Mouse (Mus musculus) hindbrain, embryonic 12.5 days (tissue): ENCODE results near the gene Fam168b. TPM values are rescaled to one million over a fixed set of nuclear protein-coding genes. Genes with fewer than 3 reads are reported as not detected.

Experiments
- ATAC-seq: fragments of 200-750 bp; cut with Nextera tagmentation; 2 replicates; pipeline ENCODE4 v1.8.0; 2017; ENCODE audit warnings: moderate TSS enrichment; ENCODE audit not compliant: low FRiP score
- H3K27ac ChIP-seq: fragments of 300-500 bp; sonication (generic); 2 replicates; pipeline ENCODE4 v1.5.1; 2016; ENCODE audit warnings: mild to moderate bottlenecking
- H3K27me3 ChIP-seq: fragments of 300-500 bp; sonication (generic); 2 replicates; pipeline ENCODE4 v1.6.1; 2016; ENCODE audit warnings: mild to moderate bottlenecking
- H3K36me3 ChIP-seq: fragments of 300-500 bp; sonication (generic); 2 replicates; pipeline ENCODE4 v1.6.1; 2016; ENCODE audit warnings: mild to moderate bottlenecking
- H3K4me1 ChIP-seq: fragments of 300-500 bp; sonication (generic); 2 replicates; pipeline ENCODE4 v1.6.1; 2016
- H3K4me2 ChIP-seq: fragments of 300-500 bp; sonication (generic); replicated peaks from 2 replicates; pipeline ENCODE4 v1.6.1; 2016; ENCODE audit warnings: mild to moderate bottlenecking
- H3K4me3 ChIP-seq: fragments of 300-500 bp; sonication (generic); 2 replicates; pipeline ENCODE4 v1.5.1; 2016; ENCODE audit warnings: mild to moderate bottlenecking
- H3K9ac ChIP-seq: fragments of 300-500 bp; sonication (generic); 2 replicates; pipeline ENCODE4 v1.6.1; 2016; ENCODE audit warnings: mild to moderate bottlenecking, moderate library complexity
- H3K9me3 ChIP-seq: fragments of 300-500 bp; sonication (generic); replicated peaks from 2 replicates; pipeline ENCODE4 v1.6.1; 2016; ENCODE audit warnings: mild to moderate bottlenecking
- WGBS: fragments of 180-500 bp; shearing (Covaris S2); methylation state at CpG from one replicate; pipeline ENCODE4 v1.1.7; 2016; 5-methylcytosine and 5-hydroxymethylcytosine counted together
- polyA plus RNA-seq: library from polyadenylated mRNA; unstranded; fragments of >200 nt; fragmentation: Nextera tagmentation; extraction: Ambion mirVana; gene quantifications from 2 replicates; pipeline ENCODE4 v1.2.1, GENCODE M21; 2016

The Fam168b gene
- polyA plus RNA-seq, 1 experiment from 2014 or later = 170 TPM

DNA sequence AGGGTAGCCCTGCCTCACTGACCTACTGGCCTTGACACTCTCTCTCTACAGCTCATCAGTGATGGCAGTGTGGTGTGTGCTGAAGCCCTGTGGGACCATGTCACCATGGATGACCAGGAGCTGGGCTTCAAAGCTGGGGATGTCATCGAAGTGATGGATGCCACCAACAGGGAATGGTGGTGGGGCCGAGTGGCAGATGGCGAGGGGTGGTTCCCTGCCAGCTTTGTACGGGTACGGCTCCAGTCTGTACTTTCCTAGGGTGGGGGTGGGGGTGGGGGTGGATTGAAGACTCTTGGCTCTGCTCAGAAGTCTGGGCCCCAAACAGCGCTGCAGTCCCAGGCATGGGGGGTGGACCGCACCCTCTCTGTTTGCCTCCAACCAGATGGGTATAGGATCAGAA is 38.0 kb downstream of the Fam168b start:
- H3K9me3 ChIP-seq = no peaks in the 10 kb centered on the region
- whole genome bisulfite sequencing = 75% methylated on average over 7 of the region's 7 CpGs
- no peak overlapping the region for H3K4me3 ChIP-seq
- ATAC-seq = no peak
- peaks cover 26% of the 10 kb centered on the region for H3K36me3 ChIP-seq
- H3K9ac ChIP-seq = no peak overlapping the region
- H3K27ac ChIP-seq = no peak overlapping the region
- no peaks in the 10 kb centered on the region for H3K27me3 ChIP-seq
- peaks cover 57% of the 10 kb centered on the region for H3K4me1 ChIP-seq
- H3K4me2 ChIP-seq = no peak overlapping the region

DNA sequence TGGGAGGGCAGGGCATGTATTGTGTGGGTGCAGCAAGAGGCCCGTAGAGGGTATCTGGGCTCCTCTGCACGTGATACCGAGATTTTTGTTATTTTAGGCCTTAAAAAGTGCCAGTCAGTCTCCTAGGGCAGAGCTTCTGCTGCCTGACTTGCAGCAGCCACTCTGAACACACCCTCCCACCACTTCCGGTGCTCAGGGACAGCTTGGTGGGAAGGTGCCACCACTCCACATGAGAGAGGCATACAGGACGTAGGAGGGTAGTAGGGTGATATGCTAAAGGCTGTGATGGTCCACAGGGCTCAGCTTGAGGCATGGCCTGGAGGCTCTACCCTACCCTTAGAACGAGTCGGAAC is 40.6 kb downstream of the Fam168b start:
- H3K4me2 ChIP-seq = peak overlapping the region; percentile 78
- H3K36me3 ChIP-seq = peaks cover 6% of the 10 kb centered on the region; the same call in 1 of the 2 replicates
- H3K9ac ChIP-seq = peak overlapping the region; percentile 83
- WGBS = 34% methylated on average over 7 of the region's 7 CpGs
- peak overlapping the region; percentile 67 for H3K4me3 ChIP-seq
- no peaks in the 10 kb centered on the region for H3K9me3 ChIP-seq
- H3K27me3 ChIP-seq = no peaks in the 10 kb centered on the region
- peak overlapping the region; percentile 88 for H3K27ac ChIP-seq
- ATAC-seq = peak; percentile 26; the same call in 1 of the 2 replicates
- H3K4me1 ChIP-seq = peaks cover 54% of the 10 kb centered on the region

DNA sequence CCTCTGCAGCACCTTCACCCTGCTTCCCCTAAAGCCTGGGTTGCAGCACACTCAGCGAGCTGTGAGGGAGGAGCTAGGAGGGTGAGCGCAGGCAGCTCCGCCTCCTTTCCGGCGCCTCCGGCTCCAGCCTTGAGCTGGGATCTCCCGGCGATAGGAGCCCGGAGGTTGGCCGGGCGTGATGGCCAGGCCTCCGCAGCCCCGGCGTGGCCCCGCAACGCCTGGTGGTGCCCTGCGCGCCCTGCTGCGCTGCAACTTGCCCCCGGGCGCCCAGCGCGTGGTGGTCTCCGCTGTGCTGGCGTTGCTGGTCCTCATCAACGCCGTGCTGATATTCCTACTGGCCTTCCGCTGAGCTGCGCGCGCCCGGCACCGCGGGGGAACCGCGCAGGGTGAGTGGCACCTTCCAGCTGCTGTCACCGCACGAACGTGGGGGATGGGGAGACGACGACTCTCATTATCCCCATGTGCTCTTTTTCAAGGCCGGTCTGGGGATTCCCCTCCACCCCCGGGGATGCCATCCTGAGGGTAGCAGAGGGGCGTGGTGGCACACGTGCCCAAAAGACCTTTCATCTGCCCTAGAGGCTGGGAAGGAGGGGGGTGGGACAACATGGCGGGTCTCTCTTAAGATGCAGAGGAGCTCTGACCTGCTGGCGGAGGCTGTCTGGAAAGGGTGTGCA is 41.1 kb downstream of the Fam168b start:
- H3K9ac ChIP-seq = peak overlapping the region; percentile 83
- no peaks in the 10 kb centered on the region for H3K27me3 ChIP-seq
- peak overlapping the region; percentile 78 for H3K4me2 ChIP-seq
- peak overlapping the region; percentile 67 for H3K4me3 ChIP-seq
- H3K27ac ChIP-seq = peak overlapping the region; percentile 88
- H3K4me1 ChIP-seq = peaks cover 49% of the 10 kb centered on the region
- H3K9me3 ChIP-seq = no peaks in the 10 kb centered on the region
- H3K36me3 ChIP-seq = peaks cover 6% of the 10 kb centered on the region; the same call in 1 of the 2 replicates
- ATAC-seq = peak; percentile 87
- under 1% methylated on average over 47 of the region's 47 CpGs for WGBS

DNA sequence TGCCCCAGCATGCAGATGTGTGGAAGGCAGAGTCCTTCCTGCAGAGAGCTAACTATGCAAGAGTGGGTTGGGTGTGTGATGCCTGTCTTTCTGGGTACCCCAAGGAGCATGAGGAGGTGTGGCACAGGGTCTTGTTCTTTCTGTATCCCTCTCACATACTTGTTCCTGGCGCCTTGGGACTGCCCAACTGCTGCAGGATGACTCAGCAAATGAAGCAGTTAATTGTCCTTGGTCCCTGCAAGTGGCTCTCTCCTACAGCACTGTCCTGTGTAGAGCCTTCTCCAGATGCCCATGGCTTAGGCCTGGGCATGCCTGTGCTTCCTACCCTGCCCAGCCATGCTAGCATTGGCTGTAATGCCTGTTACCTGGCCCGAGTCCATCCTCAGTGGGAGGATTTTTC is 43.7 kb downstream of the Fam168b start:
- no peak for ATAC-seq
- Histone ChIP-seq H3K4me2 (no peak overlapping the region), H3K27ac (no peak overlapping the region), H3K9me3 (no peaks in the 10 kb centered on the region), H3K9ac (no peak overlapping the region), H3K27me3 (no peaks in the 10 kb centered on the region), H3K36me3 (peaks cover 3% of the 10 kb centered on the region; the same call in 1 of the 2 replicates), H3K4me1 (peaks cover 27% of the 10 kb centered on the region), H3K4me3 (no peak overlapping the region)
- 74% methylated on average over 2 of the region's 2 CpGs for WGBS

DNA sequence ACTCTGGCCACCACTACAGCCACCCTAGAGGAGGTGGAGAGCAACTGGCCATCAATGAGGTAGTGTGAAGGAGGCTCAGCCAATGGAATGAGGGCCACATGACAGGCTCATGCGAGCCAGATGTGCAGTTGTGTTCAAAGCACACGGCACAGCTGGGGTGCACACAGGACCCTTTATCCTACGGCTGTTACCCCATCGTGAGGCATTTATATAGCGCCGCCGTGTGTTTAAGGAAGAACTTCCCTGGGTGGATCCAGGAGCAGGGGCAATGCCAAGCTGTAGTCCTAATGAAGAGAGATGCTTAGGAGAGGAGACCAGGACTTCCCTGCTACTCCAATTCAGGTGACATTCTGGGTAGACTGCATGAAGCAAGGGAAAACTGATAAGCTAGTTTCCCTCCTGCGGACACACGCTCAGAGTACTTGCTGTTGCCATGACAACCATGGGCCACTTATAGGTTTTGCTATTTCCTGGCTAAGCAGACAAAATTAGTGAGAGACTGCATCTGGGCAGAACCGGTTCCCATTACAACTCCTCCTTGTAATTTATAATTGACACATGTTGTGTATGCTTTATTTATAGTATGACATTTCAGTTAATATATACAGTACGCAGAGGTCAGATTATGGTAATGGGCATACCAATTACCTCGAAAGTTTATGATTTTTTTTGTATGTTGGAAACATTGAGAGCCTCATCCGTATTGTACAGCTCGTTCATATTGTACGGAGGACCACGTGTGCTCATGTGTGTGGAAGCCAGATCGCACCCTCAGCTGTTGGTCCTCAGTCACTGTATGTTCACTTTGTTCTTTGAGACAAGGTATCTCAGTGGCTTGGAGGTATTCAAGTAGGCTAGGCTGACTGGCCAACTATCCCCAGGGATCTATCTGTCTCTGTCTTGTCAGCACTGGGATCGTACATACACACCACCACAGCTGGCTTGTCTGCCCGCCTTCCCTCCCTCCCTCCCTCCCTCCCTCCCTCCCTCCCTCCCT is 49.3 kb downstream of the Fam168b start:
- 71% methylated on average over 19 of the region's 19 CpGs for WGBS
- H3K4me1 ChIP-seq = peaks cover 6% of the 10 kb centered on the region; the same call in 1 of the 2 replicates
- H3K4me2 ChIP-seq = no peak overlapping the region
- peak; percentile 60 for ATAC-seq
- no peaks in the 10 kb centered on the region for H3K27me3 ChIP-seq
- no peaks in the 10 kb centered on the region for H3K9me3 ChIP-seq
- no peak overlapping the region for H3K9ac ChIP-seq
- H3K36me3 ChIP-seq = no peaks in the 10 kb centered on the region
- H3K27ac ChIP-seq = peak overlapping the region; percentile 12; the same call in 1 of the 2 replicates
- no peak overlapping the region for H3K4me3 ChIP-seq

DNA sequence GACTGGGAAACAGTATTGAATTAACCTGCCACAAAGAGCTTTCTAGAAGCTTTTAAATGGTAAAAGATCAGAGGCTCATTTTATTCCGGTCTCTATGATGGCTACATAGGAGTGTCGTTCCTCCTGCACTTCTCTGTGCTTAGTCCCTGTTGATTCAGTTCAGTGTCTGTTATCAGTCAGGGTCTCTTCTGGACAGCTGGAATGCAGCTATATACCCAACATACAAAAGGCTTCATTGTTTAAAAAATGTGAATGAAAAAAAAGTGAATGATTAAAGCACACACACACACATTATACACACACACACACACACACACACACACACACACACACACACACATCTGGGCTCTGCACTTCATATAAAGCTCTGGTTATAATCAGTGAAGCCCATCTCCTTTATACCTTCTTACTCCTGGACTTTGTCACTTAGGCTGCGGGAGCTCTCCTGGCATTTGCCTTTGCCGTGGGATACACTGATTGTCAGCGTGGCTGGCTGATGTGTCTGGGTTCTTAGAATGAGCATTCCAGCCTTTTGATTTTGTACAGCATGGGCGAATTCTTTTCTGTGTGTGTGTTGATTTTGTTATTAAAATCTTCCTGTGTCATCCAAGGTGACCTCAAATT is 59.2 kb downstream of the Fam168b start:
- no peak overlapping the region for H3K9ac ChIP-seq
- no peak overlapping the region for H3K4me2 ChIP-seq
- WGBS = 55% methylated on average over 6 of the region's 6 CpGs
- H3K4me1 ChIP-seq = no peaks in the 10 kb centered on the region
- no peaks in the 10 kb centered on the region for H3K36me3 ChIP-seq
- no peak for ATAC-seq
- H3K27me3 ChIP-seq = no peaks in the 10 kb centered on the region
- no peaks in the 10 kb centered on the region for H3K9me3 ChIP-seq
- no peak overlapping the region for H3K27ac ChIP-seq
- H3K4me3 ChIP-seq = no peak overlapping the region

DNA sequence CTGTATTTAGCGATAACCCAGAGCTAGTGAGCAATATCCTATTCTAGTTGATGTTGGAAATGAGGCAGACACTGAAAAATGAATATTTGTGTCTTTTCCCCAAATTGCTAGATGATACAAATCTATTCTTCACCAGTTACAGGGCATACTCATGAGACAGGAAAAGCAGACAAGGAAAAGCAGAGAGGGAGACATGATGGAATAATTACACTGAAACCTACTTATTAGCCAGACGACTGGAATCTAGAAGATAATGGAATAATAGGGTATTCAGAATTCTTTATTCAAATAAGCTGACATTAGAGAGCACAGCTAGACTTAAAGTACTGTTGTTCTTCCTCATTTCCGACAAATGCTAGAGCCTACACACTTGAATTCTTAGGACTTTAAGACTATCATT is 67.0 kb downstream of the Fam168b start:
- H3K9me3 ChIP-seq = 0 out of 2 replicates have a peak, but pooled peaks cover 4% of the 10 kb centered on the region
- H3K4me3 ChIP-seq = no peak overlapping the region
- H3K4me1 ChIP-seq = no peaks in the 10 kb centered on the region
- no peak overlapping the region for H3K27ac ChIP-seq
- H3K27me3 ChIP-seq = no peaks in the 10 kb centered on the region
- H3K9ac ChIP-seq = no peak overlapping the region
- ATAC-seq = no peak
- H3K4me2 ChIP-seq = no peak overlapping the region
- 92% methylated on average over 3 of the region's 3 CpGs for WGBS
- H3K36me3 ChIP-seq = no peaks in the 10 kb centered on the region

DNA sequence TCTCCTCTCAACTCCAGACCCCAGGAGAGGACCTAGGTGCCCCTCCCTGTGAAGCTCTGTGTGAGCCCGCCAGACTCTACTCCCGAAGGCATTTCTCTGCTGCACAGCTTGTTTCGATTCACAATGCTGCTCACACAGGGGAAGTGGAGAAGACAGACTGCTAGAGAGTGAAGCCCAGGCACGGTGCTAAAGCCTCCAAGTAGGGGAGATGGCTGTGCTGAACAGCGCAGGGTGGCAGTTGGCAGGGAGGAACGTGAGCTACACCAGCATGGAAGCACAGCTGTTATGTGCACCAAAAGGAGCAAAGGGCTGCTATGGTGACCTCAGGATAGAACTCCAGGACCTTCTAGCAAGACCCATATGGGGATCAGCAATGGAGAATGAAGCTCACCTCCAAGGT is 74.0 kb downstream of the Fam168b start:
- Histone ChIP-seq H3K9me3 (no peaks in the 10 kb centered on the region), H3K4me2 (no peak overlapping the region), H3K4me1 (0 out of 2 replicates have a peak, but pooled peaks cover 2% of the 10 kb centered on the region), H3K27ac (no peak overlapping the region), H3K36me3 (no peaks in the 10 kb centered on the region), H3K4me3 (no peak overlapping the region), H3K27me3 (no peaks in the 10 kb centered on the region), H3K9ac (no peak overlapping the region)
- WGBS = 65% methylated on average over 6 of the region's 6 CpGs
- no peak; the same call in 1 of the 2 replicates for ATAC-seq

DNA sequence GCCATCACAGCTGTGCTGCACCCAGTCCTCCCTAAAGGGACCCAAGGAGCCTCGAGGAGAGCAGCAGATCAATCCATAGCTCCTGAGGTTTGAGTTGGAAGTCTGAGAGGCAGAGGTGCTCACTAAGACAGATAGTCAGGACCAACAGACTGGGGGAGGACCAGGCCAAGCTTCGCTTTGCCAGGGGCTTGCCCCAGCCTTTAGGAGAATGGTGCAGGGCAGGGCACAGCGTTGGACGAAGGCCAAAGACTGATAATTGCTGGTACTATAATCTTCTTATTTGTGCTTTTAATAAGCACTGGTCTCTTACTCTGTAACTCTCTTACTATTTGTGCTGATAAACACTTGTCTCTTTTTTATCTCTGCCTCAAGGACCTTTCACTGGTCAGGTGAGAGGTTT is 75.0 kb downstream of the Fam168b start:
- no peaks in the 10 kb centered on the region for H3K36me3 ChIP-seq
- ATAC-seq = no peak
- 82% methylated on average over 4 of the region's 4 CpGs for WGBS
- 0 out of 2 replicates have a peak, but pooled peaks cover 2% of the 10 kb centered on the region for H3K4me1 ChIP-seq
- no peak overlapping the region for H3K9ac ChIP-seq
- no peak overlapping the region for H3K27ac ChIP-seq
- H3K4me2 ChIP-seq = no peak overlapping the region
- no peaks in the 10 kb centered on the region for H3K27me3 ChIP-seq
- H3K4me3 ChIP-seq = no peak overlapping the region
- no peaks in the 10 kb centered on the region for H3K9me3 ChIP-seq

DNA sequence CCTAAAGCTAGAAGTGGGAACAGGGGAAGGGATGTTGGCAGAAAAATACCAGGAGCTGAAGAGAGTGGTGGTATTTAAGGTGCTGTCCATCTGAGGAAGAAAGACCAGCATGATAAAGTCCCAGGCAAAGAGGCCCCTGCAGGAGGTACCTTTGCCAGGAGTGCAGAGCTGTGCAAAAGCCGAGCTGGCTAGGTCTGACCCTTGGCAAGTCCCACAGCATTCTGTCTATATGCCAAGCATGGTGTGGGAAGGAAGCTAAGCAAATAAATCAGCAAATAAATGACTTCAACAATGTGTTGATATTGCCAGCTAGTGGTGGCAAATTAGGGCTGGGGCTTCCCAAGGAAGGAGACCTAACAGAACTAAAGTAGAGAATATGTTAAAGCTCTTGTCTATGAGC is 76.0 kb downstream of the Fam168b start:
- Histone ChIP-seq H3K36me3 (no peaks in the 10 kb centered on the region), H3K4me3 (no peak overlapping the region), H3K9ac (no peak overlapping the region), H3K27ac (no peak overlapping the region), H3K4me1 (0 out of 2 replicates have a peak, but pooled peaks cover 2% of the 10 kb centered on the region), H3K4me2 (no peak overlapping the region), H3K27me3 (no peaks in the 10 kb centered on the region), H3K9me3 (no peaks in the 10 kb centered on the region)
- 79% methylated on average over 1 of the region's 1 CpGs for WGBS
- ATAC-seq = no peak
